Mouse (Mus musculus): Measurements from ENCODE around the gene Gorasp1. TPM values are rescaled to one million over a fixed set of nuclear protein-coding genes. Genes with fewer than 3 reads are reported as not detected.
A peak's percentile ranks its signal among the peaks of the same experiment; 100 is the strongest.

Gene Gorasp1
- polyA plus RNA-seq, 2 experiments from 2014 or later: 3.6 to 7.5 TPM

DNA sequence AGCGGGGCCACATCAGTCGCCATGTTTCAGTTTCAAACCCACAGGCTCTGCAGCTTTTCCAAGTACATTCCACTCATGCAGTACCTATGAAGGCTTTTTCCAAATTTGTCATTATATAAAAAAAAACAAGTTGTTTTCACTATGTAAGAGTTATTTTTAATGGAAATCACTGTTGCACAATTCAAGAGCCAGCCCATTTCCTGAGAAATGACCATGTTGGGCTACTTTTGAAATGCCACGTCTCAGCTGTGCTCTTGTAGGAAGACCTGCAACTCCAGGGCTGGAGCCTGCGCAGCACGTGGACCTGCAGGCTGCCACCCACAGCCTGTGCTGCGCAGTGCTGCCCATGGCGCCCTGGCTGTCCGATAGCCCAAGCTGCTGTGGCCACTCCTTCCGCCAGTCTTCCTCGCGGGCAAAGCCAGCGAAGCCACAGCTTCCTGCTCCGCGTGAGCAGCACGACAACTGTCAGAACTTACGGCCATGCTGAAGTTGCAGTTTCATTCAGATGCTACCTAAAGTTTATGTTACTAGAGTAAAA is 12.2 kb downstream of the Gorasp1 start:
- ATAC-seq: no peak

DNA sequence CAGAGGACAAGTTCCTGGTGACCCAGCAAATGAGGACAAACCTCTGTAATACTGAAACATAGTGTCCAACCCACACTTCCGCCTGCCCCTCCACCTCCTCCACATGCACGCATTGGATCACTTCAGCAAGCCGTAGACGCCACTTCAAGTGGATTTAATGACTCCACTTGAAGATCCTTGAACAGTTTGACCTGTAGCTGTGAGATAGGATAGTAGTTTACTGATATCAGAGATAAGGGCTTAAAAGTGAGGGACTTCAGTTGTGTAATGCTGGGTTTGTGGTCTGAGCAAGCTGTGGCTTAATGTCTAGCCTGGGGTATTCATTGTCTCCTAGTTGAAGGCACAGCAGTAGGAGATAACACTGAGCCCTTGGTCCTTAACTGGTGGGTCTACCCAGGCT is 13.9 kb downstream of the Gorasp1 start:
- no peak for ATAC-seq

DNA sequence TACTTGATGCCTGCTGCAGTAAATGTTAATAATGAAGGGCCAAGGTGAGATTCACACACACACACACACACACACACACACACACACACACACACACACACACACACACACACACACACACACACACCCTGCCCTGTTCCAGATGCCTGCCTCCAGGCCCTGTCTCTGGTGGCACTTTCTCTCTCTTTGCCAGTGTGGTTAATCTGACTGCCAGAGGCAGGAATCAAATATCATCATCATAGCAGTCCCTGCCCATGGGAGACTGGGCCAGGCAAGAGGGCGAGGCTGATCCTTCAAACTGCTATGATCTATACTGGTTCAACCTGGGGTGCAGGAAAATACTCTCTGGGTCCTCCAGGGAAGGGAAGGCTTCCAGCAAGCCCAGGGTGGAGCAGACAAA is 17.5 kb downstream of the Gorasp1 start:
- ATAC-seq: no peak

DNA sequence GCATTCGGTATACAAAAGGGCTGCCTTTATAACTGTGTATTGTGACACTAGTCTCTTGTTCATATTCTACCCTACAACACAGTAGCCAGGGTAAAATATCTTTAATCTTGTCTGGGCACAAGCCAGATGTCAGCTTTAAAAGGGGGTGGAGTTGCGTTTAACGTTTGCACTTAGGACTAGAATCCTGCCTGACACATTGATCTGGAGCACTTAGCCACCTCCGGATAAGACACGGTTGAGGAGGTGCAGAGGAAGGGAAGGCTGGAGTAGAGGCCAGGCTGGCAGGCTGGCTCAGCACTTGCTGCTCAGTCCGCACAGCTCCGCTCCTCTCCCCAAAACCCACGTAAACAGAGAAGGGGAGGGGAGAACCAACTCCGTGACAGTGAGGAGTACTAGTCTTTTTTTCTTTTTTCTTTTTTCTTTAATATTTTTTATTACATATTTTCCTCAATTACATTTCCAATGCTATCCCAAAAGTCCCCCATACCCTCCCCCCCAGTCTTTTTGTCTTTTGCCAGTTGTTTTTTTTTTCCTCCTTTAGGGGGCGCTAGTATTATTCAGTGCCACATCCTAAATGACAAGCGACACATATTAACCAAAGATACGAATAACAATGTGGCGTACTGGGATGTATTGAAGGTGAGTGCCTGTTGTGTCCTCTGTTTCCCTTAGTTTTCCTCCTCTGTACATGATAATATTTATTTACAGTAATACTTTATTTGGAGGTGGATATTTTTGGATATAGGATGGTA is 24.1 kb downstream of the Gorasp1 start:
- no peak for ATAC-seq

DNA sequence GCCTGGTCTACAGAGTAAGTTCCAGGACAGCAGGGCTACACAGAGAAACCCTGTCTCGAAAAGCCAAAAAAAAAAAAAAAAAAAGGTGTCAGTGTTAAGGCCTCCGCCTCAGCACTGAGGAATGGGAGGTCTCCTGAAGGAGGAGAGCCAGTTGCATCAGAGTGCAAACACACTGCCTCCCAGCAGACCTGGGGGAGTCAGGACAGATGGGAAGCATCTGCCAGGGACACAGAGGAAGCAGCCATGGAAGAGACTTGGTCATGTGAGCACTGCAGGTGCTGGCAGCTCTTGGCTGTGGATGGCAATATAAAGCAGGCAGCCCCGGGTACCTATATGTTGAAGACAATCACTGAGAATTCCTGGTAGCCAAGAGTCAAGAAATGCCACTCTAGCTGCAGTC is 27.4 kb downstream of the Gorasp1 start:
- no peak for ATAC-seq

DNA sequence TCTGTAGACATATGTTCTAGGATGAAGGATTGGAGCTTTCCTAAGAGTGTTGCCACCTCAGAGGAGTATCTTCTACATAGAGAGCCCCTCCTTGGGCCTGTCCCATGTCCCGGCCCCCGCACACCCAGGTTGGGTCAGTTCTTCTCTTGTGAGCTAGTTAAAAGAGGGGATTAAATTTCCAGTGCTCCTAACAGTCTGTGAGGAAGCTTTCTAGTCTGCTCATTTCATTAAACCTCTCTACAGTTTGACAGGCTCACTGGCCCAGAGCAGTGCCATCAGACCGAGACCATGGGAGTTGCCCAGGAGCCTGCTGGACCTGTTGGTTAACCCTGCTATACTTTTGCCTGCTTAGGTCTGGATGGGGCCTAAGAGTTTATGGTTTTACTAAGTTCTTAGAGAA is 28.7 kb downstream of the Gorasp1 start:
- ATAC-seq: no peak

DNA sequence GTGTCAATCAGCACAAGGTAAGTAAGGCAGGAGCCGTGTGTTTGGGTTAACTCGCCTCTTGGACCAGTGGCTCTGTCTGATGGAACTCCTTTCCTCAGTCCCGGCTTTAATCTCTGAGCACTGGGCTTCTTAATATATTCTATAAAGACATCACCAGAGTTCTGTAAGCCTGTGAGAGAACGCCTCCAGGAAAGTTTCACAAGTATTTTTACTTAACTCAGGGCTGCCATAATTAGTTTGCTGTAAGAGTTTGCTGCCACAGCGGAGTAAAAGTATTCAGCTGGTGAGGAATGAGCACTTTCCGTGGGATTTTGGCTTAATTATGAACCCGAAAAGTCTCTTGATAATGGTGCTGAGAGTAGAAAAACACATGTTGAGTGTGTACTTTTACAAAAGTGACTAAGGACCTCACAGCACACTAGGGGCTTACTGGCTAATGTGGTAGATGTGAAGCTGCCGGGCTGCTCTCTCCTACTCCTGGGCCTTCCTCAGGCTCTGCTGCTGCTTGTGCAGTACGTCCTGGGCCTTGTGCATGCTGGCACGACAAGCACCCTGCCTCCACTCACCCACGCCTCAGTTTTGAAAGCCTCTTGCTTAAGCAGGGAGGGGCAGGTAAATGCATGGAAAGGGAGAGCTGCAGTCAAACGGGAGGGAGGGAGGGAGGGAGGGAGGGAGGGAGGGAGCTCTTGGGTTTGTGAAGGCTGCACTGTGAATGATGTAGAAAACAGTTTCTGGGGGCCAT is 34.8 kb downstream of the Gorasp1 start:
- no peak for ATAC-seq

DNA sequence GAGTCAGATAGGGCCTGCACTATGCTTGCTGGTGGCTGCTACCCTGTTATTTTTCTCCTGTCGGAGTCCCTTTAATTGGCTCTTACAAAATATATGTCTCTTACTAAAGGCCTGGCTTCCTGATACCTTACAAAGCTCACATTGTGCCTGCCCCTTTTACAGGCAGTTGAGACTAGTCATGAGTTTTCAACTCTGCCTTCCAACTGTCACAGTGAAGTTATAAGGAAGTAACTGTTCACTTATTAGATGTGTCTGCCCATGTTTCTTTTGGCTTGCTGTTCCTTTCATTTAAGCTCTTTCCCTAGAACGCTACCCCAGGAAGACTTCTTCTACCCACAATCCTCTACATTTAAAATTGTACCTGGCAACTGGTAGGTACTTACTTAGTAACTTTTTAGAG is 37.9 kb downstream of the Gorasp1 start:
- ATAC-seq: no peak

DNA sequence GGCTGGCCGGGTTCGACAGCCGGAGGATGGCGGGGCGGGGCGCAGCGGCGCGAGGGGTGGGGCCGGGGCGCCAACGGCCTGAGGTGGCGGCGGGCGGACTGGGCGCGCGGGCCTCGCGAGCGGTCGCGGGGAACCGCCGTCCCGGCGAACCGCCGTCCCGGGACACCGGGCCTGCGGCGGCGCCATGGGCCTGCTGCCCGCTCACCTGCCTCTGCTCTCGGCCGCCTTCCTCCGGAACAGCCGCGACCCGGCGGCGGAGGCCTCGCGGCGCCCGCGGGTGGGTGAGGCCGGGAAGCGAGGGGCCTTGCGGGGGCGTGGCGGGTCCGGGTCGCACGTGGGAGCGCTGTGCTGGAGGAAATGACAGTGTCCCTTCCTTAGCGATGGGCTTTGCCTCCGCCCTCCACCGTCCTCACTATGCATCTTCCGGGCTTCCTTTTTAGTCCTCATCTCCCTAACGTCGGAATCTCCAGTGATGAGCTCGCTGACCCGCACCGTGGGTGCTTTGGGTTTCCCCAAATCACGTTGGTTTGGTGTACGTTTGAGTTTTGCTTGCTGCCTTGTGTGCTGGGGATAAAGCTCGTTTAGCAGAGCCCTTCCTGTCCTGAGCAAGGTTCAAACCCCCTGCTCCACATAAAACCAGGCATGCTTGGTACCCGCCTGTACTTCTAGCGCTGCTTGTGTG is 42.2 kb downstream of the Gorasp1 start:
- peak; percentile 38 for ATAC-seq

DNA sequence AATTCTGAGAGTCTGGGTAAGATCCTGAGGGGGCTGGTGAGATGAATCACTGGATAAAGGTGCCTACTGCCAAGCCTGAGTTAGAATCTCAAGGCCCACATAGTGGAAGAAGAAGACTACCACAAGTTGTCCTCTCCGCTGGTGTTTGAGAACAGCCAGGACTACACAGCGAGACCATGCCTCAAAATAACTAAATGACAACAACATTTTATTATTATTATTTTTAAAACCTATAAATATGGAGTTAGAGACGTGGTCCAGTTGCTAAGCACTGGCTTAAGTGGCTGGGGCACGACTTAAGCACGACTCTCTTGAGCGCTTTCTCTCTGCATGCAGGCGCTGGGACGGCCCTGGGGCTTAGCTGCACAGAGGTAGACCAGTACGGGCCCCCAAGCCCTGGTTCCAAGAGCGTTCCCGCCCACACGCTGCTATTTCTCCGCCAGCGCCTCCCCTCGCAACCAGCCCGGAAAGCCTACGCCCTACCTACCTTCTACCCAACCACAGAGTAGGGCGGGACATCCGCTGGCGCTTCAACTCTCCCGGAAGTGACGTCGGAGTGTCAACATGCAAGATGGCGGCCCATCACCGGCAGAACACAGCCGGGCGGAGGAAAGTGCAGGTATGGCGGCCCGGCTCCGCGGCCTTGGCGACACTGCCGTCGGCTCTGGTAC is 42.9 kb downstream of the Gorasp1 start, which contains the start of gene Wdr48:
Gene Wdr48 (plus strand): TSS at position 540 of the 671 bp plus-strand sequence.
- peak; percentile 96 for ATAC-seq

DNA sequence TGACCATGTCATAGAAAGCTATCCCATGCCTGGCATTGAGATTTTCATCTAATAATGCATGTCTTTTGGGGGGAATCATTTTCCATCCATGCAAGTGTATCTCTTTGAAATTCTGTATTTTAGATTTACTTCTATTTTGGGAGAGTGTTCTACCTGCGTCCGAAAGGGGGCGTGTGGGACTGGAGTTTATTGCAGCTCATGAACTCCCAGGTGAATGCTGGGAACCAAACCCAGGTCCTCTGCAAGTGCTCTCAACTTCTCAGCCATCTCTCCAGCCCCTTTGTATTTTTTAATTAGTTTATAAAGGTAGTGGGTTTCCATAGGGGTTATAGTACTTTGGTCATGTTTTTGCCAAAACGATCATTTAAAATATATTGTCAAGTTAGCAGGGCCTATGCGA is 43.5 kb downstream of the Gorasp1 start:
- ATAC-seq: no peak

DNA sequence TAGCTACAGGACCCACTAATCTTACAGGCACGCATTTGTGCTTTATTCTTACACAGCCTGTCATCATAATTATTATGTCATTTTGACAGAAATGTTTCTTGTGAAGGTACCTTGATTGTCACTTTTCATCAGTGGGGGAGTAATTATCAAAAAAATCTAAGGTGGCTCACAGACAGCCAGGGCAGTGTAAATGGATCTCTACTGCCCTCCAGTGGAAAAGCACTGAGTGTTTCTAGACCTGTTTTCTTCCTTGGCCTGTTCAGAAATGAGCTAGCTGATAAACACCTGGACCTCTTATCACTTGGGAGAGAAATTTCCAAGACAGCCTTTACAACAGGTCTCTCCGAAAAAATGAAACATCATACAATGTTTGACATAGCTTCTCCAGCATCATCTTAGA is 46.7 kb downstream of the Gorasp1 start:
- ATAC-seq: no peak

DNA sequence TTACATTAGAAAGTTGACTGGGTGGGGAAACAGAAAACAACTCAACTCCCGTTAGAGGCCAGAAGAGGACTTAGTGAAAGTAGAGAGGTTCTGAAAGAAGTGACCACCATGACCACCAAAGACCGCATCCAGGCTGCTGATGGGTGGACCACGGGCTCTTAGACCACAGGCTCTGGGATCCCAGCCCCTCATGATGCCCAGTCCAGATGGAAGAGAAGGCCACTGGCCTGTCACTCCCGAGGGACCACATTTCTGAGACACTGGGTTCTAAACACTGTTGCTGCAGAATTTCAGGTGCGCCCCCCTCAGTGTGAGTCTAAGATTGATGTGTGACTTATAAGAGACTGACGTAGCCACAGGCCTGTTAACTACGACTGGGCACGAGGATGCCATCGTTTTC is 47.9 kb downstream of the Gorasp1 start:
- ATAC-seq: no peak

DNA sequence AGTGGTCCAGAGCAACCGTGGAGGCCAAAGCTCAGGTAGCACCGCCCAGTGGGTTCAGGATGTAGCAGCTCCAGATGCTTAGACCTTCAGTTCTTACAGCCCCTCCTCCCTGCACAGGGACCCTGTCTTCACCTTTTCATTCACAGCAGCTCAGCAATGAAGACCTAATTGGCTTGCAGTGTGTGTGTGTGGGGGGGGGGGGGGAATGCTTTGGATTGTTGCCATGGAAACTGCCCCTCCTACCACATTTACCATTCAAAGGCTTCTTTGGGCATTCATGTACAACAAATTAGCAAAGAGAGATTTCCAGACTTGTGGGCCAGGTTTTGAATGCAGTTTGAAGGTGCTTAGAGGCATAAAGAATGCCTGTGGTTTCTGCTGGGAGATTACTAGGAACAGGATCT is 48.5 kb downstream of the Gorasp1 start:
- no peak for ATAC-seq

DNA sequence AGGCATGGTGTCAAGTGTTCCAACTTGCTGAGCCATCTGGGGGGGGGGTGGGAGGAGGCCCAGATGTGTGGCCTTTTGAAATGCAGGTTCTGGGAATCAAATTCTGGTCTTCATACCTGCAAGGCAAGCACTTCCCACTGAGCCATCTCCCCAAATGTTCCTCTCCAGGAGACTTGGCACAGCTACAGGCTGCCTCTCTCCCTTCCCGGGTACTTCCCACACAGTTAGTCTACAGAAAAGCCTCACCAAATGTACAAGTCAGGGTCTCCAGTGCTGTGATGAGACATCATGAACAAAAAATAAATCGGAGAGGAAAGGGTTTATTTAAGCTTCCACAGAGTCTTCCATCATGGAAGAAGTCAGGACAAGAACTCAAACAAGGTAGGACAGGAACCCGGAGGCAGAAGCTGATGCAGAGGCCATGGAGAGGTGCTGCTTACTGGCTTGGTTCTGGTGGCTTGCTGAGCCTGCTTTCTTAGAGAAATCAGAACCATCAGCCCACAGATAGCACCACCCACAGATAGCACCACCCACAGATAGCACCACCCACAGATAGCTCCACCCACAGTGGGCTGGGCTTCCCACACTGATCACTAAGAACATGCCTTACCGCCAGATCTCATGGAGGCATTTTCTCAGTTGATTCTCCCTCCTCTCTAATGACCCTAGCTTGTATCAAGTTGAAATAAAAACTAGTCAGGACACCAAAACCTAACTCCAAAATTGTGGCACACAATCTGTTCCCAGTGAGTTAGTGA is 50.0 kb downstream of the Gorasp1 start:
- no peak for ATAC-seq

Other genes starting within 250 kb of the Gorasp1 start
- gene Scn10a, start 218.2 kb downstream of the Gorasp1 start, polyA plus RNA-seq (2017; shearing (Covaris generic)): not detected
- 1 to 10 TPM in 1 of 2 experiments, under 1 TPM in 1; 0.83 to 1.1 TPM for gene Scn11a, start 112.1 kb downstream of the Gorasp1 start, polyA plus RNA-seq (2017; shearing (Covaris generic))
- gene Wdr48, start 42.7 kb downstream of the Gorasp1 start, polyA plus RNA-seq (2017; shearing (Covaris generic)): 10 to 100 TPM; 38.6 to 46.9 TPM
- under 1 TPM in 1 of 2 experiments, not detected in 1; 0.15 TPM for gene Ttc21a, start within 50 bp of the Gorasp1 start, polyA plus RNA-seq (2017; shearing (Covaris generic))
- 10 to 100 TPM; 22.7 to 89.4 TPM for gene Csrnp1, start 47.1 kb upstream of the Gorasp1 start, polyA plus RNA-seq (2017; shearing (Covaris generic))
- gene Xirp1, start 86.0 kb upstream of the Gorasp1 start, polyA plus RNA-seq (2017; shearing (Covaris generic)): not detected
- gene Cx3cr1, start 132.3 kb upstream of the Gorasp1 start, polyA plus RNA-seq (2017; shearing (Covaris generic)): under 1 TPM in 1 of 2 experiments, not detected in 1; 0.15 TPM
- gene Ccr8, start 154.5 kb upstream of the Gorasp1 start, polyA plus RNA-seq (2017; shearing (Covaris generic)): 100 to 1,000 TPM in 1 of 2 experiments, 10 to 100 TPM in 1; 71.1 to 116 TPM
- gene Slc25a38, start 172.8 kb upstream of the Gorasp1 start, polyA plus RNA-seq (2017; shearing (Covaris generic)): 10 to 100 TPM; 21.0 to 24.3 TPM
- 1,000 to 10,000 TPM; 3,019 to 3,169 TPM for gene Rpsa, start 190.1 kb upstream of the Gorasp1 start, polyA plus RNA-seq (2017; shearing (Covaris generic))
- under 1 TPM in 1 of 2 experiments, not detected in 1; 0.12 TPM for gene Mobp, start 212.1 kb upstream of the Gorasp1 start, polyA plus RNA-seq (2017; shearing (Covaris generic))